Mouse (Mus musculus): ENCODE results near the gene Iscu.
"Not testable (repeated sequence)": the region's sequence is repeated elsewhere in the genome, so short reads cannot be mapped to it uniquely, and the experiment has no call there.

DNA sequence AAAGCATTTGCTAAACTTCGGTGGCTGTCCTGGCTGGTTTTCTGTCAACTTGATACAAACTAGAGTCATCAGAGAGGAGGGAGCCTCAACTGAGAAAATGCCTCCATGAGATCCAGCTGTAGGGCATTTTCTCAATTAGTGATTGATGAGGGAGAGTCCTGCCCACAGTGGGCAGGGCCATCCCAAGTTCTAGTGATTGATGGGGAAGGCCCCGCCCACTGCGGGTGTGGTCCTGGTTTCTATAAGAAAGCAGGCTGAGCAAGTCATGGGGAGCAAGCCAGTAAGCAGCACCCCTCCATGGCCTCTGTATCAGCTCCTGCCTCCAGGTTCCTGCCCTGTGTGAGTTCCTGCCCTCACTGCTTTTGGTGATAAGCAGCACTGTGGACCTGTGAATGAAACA, 11.6 kb downstream of the Iscu start:
- not testable (repeated sequence) for TF ChIP-seq GATA1 (IDR thresholded peaks at IDR 0.05; ENCODE audit: borderline replicate concordance, low read length); FLI1 (IDR thresholded peaks at IDR 0.05; ENCODE audit: low read length)

Data from megakaryocyte, embryonic 14.5 days (primary cell).